Mouse (Mus musculus): ENCODE measurements around the gene Atpaf1. TPM values are rescaled to one million over a fixed set of nuclear protein-coding genes. Genes with fewer than 3 reads are reported as not detected.

Gene Atpaf1
- total and polyA plus RNA-seq, 2 experiments from 2014 or later = 49.0 to 86.4 TPM

GRCm38 (mm10) chr4:115838196-115838595 is 53.6 kb downstream of the Atpaf1 start:
- peak overlapping the region; percentile 79 for H3K4me2 ChIP-seq (ENCODE audit: low read depth, low read length)
- H3K4me3 ChIP-seq (ENCODE audit: low read depth, low read length) = peak overlapping the region; percentile 87; the same call in 1 of the 2 replicates
- no peaks in the 10 kb centered on the region for H3K9me3 ChIP-seq (replicated peaks; ENCODE audit: control insufficient read depth, low read length)
- TF ChIP-seq EP300 (IDR thresholded peaks at IDR 0.05; ENCODE audit: low read depth) = no peak
- TF ChIP-seq CTCF (IDR thresholded peaks at IDR 0.05; ENCODE audit: low read depth) = no peak
- peaks cover 11% of the 10 kb centered on the region for H3K4me1 ChIP-seq (ENCODE audit: control insufficient read depth, insufficient read depth)
- peaks cover 25% of the 10 kb centered on the region for H3K36me3 ChIP-seq (replicated peaks; ENCODE audit: control insufficient read depth, insufficient read depth, low read length)
- no peak overlapping the region for H3K9ac ChIP-seq (replicated peaks; ENCODE audit: low read depth, low read length)
- no peak overlapping the region for H3K27ac ChIP-seq (ENCODE audit: low read depth)
- 78% methylated on average over 4 of the region's 4 CpGs for WGBS
- no peaks in the 10 kb centered on the region for H3K27me3 ChIP-seq (ENCODE audit: control insufficient read depth, insufficient read depth, low read length)
- ATAC-seq (ENCODE audit: insufficient read depth, low read depth) = no peak
- DNase-seq (ENCODE audit: low spot score) = no peak

- ATAC-seq (ENCODE audit: insufficient read depth, low read depth) = peak; percentile 99
- 2% methylated on average over 51 of the region's 51 CpGs for whole genome bisulfite sequencing
Observed at GRCm38 (mm10) chr4:115838696-115839641, 54.4 kb downstream of the Atpaf1 start, which contains the start of gene Mknk1. Gene Mknk1 (plus strand): TSS chr4:115839198.

GRCm38 (mm10) chr4:115839956-115840355 is 55.3 kb downstream of the Atpaf1 start:
- ATAC-seq (ENCODE audit: insufficient read depth, low read depth) = no peak
- 47% methylated on average over 4 of the region's 4 CpGs for WGBS
- H3K27me3 ChIP-seq (ENCODE audit: control insufficient read depth, insufficient read depth, low read length) = no peaks in the 10 kb centered on the region
- peak overlapping the region; percentile 79 for H3K4me2 ChIP-seq (ENCODE audit: low read depth, low read length)
- H3K4me1 ChIP-seq (ENCODE audit: control insufficient read depth, insufficient read depth) = peaks cover 11% of the 10 kb centered on the region
- peak overlapping the region; percentile 87 for H3K4me3 ChIP-seq (ENCODE audit: low read depth, low read length)
- no peak for DNase-seq (ENCODE audit: low spot score)
- peaks cover 9% of the 10 kb centered on the region for H3K36me3 ChIP-seq (replicated peaks; ENCODE audit: control insufficient read depth, insufficient read depth, low read length)
- no peaks in the 10 kb centered on the region for H3K9me3 ChIP-seq (replicated peaks; ENCODE audit: control insufficient read depth, low read length)
- TF ChIP-seq EP300 (IDR thresholded peaks at IDR 0.05; ENCODE audit: low read depth) = no peak
- TF ChIP-seq CTCF (IDR thresholded peaks at IDR 0.05; ENCODE audit: low read depth) = no peak
- H3K9ac ChIP-seq (replicated peaks; ENCODE audit: low read depth, low read length) = no peak overlapping the region
- H3K27ac ChIP-seq (ENCODE audit: low read depth) = no peak overlapping the region

More at GRCm38 (mm10) chr4:115838696-115839641, 54.4 kb downstream of the Atpaf1 start, which contains the start of gene Mknk1:
- TF ChIP-seq EP300 (IDR thresholded peaks at IDR 0.05; ENCODE audit: low read depth) = no peak
- no peak for TF ChIP-seq CTCF (IDR thresholded peaks at IDR 0.05; ENCODE audit: low read depth)
- Histone ChIP-seq H3K27me3 (ENCODE audit: control insufficient read depth, insufficient read depth, low read length) (no peaks in the 10 kb centered on the region), H3K4me3 (ENCODE audit: low read depth, low read length) (peak within 1 kb of the TSS; percentile 87), H3K9me3 (replicated peaks; ENCODE audit: control insufficient read depth, low read length) (no peaks in the 10 kb centered on the region), H3K4me1 (ENCODE audit: control insufficient read depth, insufficient read depth) (peaks cover 11% of the 10 kb centered on the region), H3K27ac (ENCODE audit: low read depth) (peak within 1 kb of the TSS; percentile 68), H3K9ac (replicated peaks; ENCODE audit: low read depth, low read length) (peak within 1 kb of the TSS; percentile 72), H3K36me3 (replicated peaks; ENCODE audit: control insufficient read depth, insufficient read depth, low read length) (peaks cover 18% of the 10 kb centered on the region), H3K4me2 (ENCODE audit: low read depth, low read length) (peak within 1 kb of the TSS; percentile 79)
- peak; percentile 96 for DNase-seq (ENCODE audit: low spot score)

- peaks cover 11% of the 10 kb centered on the region for H3K4me1 ChIP-seq (ENCODE audit: control insufficient read depth, insufficient read depth)
- H3K27ac ChIP-seq (ENCODE audit: low read depth) = no peak overlapping the region
- ATAC-seq (ENCODE audit: insufficient read depth, low read depth) (no peak), DNase-seq (ENCODE audit: low spot score) (no peak)
- no peaks in the 10 kb centered on the region for H3K9me3 ChIP-seq (replicated peaks; ENCODE audit: control insufficient read depth, low read length)
- H3K4me3 ChIP-seq (ENCODE audit: low read depth, low read length) = no peak overlapping the region
- H3K36me3 ChIP-seq (replicated peaks; ENCODE audit: control insufficient read depth, insufficient read depth, low read length) = 0 out of 2 replicates have a peak, but pooled peaks cover under 1% of the 10 kb centered on the region
- H3K9ac ChIP-seq (replicated peaks; ENCODE audit: low read depth, low read length) = no peak overlapping the region
- TF ChIP-seq EP300 (IDR thresholded peaks at IDR 0.05; ENCODE audit: low read depth) = no peak
- TF ChIP-seq CTCF (IDR thresholded peaks at IDR 0.05; ENCODE audit: low read depth) = no peak
- no peak overlapping the region for H3K4me2 ChIP-seq (ENCODE audit: low read depth, low read length)
- no peaks in the 10 kb centered on the region for H3K27me3 ChIP-seq (ENCODE audit: control insufficient read depth, insufficient read depth, low read length)
- 83% methylated on average over 4 of the region's 4 CpGs for WGBS
Observed at GRCm38 (mm10) chr4:115840842-115841241, 56.2 kb downstream of the Atpaf1 start.

GRCm38 (mm10) chr4:115846656-115847055 is 62.0 kb downstream of the Atpaf1 start:
- TF ChIP-seq CTCF (IDR thresholded peaks at IDR 0.05; ENCODE audit: low read depth) = no peak
- TF ChIP-seq EP300 (IDR thresholded peaks at IDR 0.05; ENCODE audit: low read depth) = no peak
- 23% methylated on average over 2 of the region's 2 CpGs for WGBS
- no peaks in the 10 kb centered on the region for H3K27me3 ChIP-seq (ENCODE audit: control insufficient read depth, insufficient read depth, low read length)
- peaks cover 19% of the 10 kb centered on the region for H3K4me1 ChIP-seq (ENCODE audit: control insufficient read depth, insufficient read depth)
- H3K4me3 ChIP-seq (ENCODE audit: low read depth, low read length) = no peak overlapping the region
- peaks cover 18% of the 10 kb centered on the region; the same call in 1 of the 2 replicates for H3K36me3 ChIP-seq (replicated peaks; ENCODE audit: control insufficient read depth, insufficient read depth, low read length)
- DNase-seq (ENCODE audit: low spot score) (peak; percentile 46), ATAC-seq (ENCODE audit: insufficient read depth, low read depth) (peak; percentile 51)
- H3K27ac ChIP-seq (ENCODE audit: low read depth) = no peak overlapping the region
- H3K9me3 ChIP-seq (replicated peaks; ENCODE audit: control insufficient read depth, low read length) = no peaks in the 10 kb centered on the region
- H3K4me2 ChIP-seq (ENCODE audit: low read depth, low read length) = no peak overlapping the region
- no peak overlapping the region for H3K9ac ChIP-seq (replicated peaks; ENCODE audit: low read depth, low read length)
